ENCODE assay signal across 8 mouse cellular contexts in the genomic region with DNA sequence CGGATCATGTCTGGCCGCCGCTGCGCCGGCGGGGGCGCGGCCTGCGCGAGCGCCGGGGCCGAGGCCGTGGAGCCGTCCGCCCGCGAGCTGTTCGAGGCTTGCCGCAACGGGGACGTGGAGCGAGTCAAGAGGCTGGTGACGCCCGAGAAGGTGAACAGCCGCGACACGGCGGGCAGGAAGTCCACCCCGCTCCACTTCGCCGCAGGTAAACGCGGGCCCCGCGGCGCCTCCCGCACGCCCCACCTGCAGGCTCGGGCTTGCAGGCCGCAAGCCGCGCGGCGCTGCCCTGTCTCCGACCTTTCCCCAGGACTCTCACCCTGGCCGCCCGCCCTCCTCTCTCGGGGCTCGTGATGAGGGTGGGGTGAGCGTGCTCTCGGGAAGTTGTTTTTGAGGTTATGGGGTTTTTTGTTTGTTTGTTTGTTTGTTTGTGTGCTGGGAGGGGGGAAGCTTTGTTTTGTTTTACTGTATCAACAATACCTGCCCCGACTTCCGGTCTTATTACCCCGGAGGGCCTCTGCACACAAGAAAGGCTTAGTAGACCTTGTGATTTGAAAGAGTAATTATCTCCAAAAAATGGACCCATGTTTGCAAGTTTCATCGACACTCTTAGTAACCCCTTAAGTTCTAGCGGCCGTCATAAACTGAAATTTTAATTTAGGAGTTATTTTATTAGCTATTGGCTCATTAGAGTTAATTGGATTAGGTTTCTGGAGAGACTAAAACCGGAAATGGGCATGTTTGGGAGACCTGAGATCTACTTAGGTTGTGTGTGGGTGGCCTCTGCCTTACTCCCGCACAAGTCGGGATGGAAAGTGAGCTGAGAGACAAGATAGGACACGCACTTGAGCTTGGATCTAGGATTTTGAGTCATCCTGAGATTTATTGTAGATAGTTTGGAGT. TPM values are rescaled to one million over a fixed set of nuclear protein-coding genes. Genes with fewer than 3 reads are reported as not detected.
A peak's percentile ranks its signal among the peaks of the same experiment; 100 is the strongest.
DNase-seq lines count a peak whose midpoint lies in the region; ATAC-seq and TF ChIP-seq lines count a peak whose summit lies in the region.

No protein-coding gene starts in this region.

- peak overlapping the region; percentile 97 for H3K9ac ChIP-seq in forebrain, embryonic 14.5 days (ENCODE audit: low read length)
- peak overlapping the region; percentile 96 for H3K9ac ChIP-seq in liver, embryonic 14.5 days (replicated peaks)
- peak overlapping the region; percentile 98 for H3K9ac ChIP-seq in neural tube, embryonic 11.5 days (ENCODE audit: low read length)

- H3K36me3 ChIP-seq in forebrain, embryonic 14.5 days (ENCODE audit: control insufficient read depth, insufficient read depth, low read length) = peaks cover 12% of the 10 kb centered on the region
- H3K36me3 ChIP-seq in liver, embryonic 14.5 days (replicated peaks; ENCODE audit: control insufficient read depth, insufficient read depth, low read depth) = no peaks in the 10 kb centered on the region
- H3K36me3 ChIP-seq in neural tube, embryonic 11.5 days (ENCODE audit: control insufficient read depth, insufficient read depth, low read length) = no peaks in the 10 kb centered on the region

- H3K4me2 ChIP-seq in forebrain, embryonic 14.5 days (ENCODE audit: low read length) = peak overlapping the region; percentile 83
- peak overlapping the region; percentile 98 for H3K4me2 ChIP-seq in liver, embryonic 14.5 days (ENCODE audit: low read depth)
- H3K4me2 ChIP-seq in neural tube, embryonic 11.5 days (ENCODE audit: low read depth) = peak overlapping the region; percentile 77

- peak overlapping the region; percentile 96 for H3K27ac ChIP-seq in forebrain, embryonic 14.5 days (ENCODE audit: low read depth, low read length)
- H3K27ac ChIP-seq in liver, embryonic 14.5 days = peak overlapping the region; percentile 85
- peak overlapping the region; percentile 97 for H3K27ac ChIP-seq in neural tube, embryonic 11.5 days (ENCODE audit: low read depth, low read length)

- H3K4me1 ChIP-seq in forebrain, embryonic 14.5 days (ENCODE audit: control insufficient read depth, insufficient read depth, low read length) = peaks cover 16% of the 10 kb centered on the region
- H3K4me1 ChIP-seq in liver, embryonic 14.5 days (replicated peaks; ENCODE audit: control insufficient read depth in 2 of 2, insufficient read depth in 2 of 2, low read length in 1 of 2) = peaks cover 6 to 16% of the 10 kb centered on the region in 2 experiments; a peak in 3 of 4 replicates
- peaks cover 10% of the 10 kb centered on the region for H3K4me1 ChIP-seq in neural tube, embryonic 11.5 days (ENCODE audit: control insufficient read depth, insufficient read depth, low read length)

- under 1% methylated on average over 44 of the region's 62 CpGs for WGBS in forebrain, embryonic 14.5 days
- under 1% methylated on average over 61 of the region's 62 CpGs for WGBS in liver, embryonic 14.5 days (ENCODE audit: insufficient replicate concordance)
- WGBS in neural tube, embryonic 11.5 days = under 1% methylated on average over 62 of the region's 62 CpGs

- no peak for TF ChIP-seq CTCF in liver, embryonic 14.5 days (IDR thresholded peaks at IDR 0.05; ENCODE audit: low read depth)

- H3K4me3 ChIP-seq in forebrain, embryonic 14.5 days (ENCODE audit: low read depth, low read length) = peak overlapping the region; percentile 99
- H3K4me3 ChIP-seq in liver, embryonic 14.5 days (ENCODE audit: insufficient read depth in 1 of 2, low read depth in 2 of 2, low read length in 2 of 2) = peak overlapping the region; percentile 90 to 91
- peak overlapping the region; percentile 97 for H3K4me3 ChIP-seq in neural tube, embryonic 11.5 days (ENCODE audit: low read depth, low read length)

- DNase-seq in frontal cortex, postnatal 14 days (ENCODE audit: low spot score in 2 of 2) = no peak
- DNase-seq in adrenal gland, postnatal 36 days = peak; percentile 40 to 66
- DNase-seq in forebrain, embryonic 14.5 days (ENCODE audit: low spot score) = peak; percentile 48
- DNase-seq in hindlimb bud, embryonic 11.5 days (ENCODE audit: extremely low spot score, low read depth, low spot score) = peak; percentile 44
- DNase-seq in liver, embryonic 14.5 days (ENCODE audit: low read depth in 3 of 3, low spot score in 3 of 3) = peak; percentile 23 to 38 (median 28)
- DNase-seq in neural tube, embryonic 11.5 days (ENCODE audit: low spot score) = peak; percentile 54
- DNase-seq in thymus, postnatal 10 days (ENCODE audit: low spot score in 2 of 2) = peak; percentile 51 to 58

- no peak for TF ChIP-seq EP300 in liver, embryonic 14.5 days (IDR thresholded peaks at IDR 0.05; ENCODE audit: low read depth)

- no peaks in the 10 kb centered on the region for H3K9me3 ChIP-seq in forebrain, embryonic 14.5 days (replicated peaks; ENCODE audit: control insufficient read depth, low read length)
- H3K9me3 ChIP-seq in liver, embryonic 14.5 days (ENCODE audit: control insufficient read depth, low read length) = no peaks in the 10 kb centered on the region
- no peaks in the 10 kb centered on the region for H3K9me3 ChIP-seq in neural tube, embryonic 11.5 days (ENCODE audit: control insufficient read depth, low read length)

- no peaks in the 10 kb centered on the region for H3K27me3 ChIP-seq in forebrain, embryonic 14.5 days (replicated peaks; ENCODE audit: control insufficient read depth, insufficient read depth, low read length)
- no peaks in the 10 kb centered on the region for H3K27me3 ChIP-seq in liver, embryonic 14.5 days (ENCODE audit: control insufficient read depth, insufficient read depth, low read length)
- H3K27me3 ChIP-seq in neural tube, embryonic 11.5 days (ENCODE audit: control insufficient read depth, insufficient read depth, low read length) = no peaks in the 10 kb centered on the region

- ATAC-seq in frontal cortex, adult (ENCODE audit: low TSS enrichment) = peak; percentile 46
- ATAC-seq in forebrain, embryonic 14.5 days = peak; percentile 44
- ATAC-seq in liver, embryonic 14.5 days (ENCODE audit: insufficient read depth) = peak; percentile 70
- ATAC-seq in neural tube, embryonic 11.5 days (ENCODE audit: insufficient read depth, low FRiP score, low TSS enrichment) = peak; percentile 56

RNA-seq across cellular contexts. Expression of a gene that starts 0.8 kb away (rescaled TPM):
- total RNA-seq in adrenal gland, postnatal 36 days (2021) = 100 to 1,000 TPM; 109 to 123 TPM
- polyA plus RNA-seq in forebrain, embryonic 14.5 days (2014; fragmentation: Nextera tagmentation; extraction: Ambion mirVana) = 50.0 and 50.7 TPM in 2 replicates
- polyA plus RNA-seq in liver, embryonic 14.5 days (2012; rRNA removed) = 13.5 and 19.4 TPM in 2 replicates
- 19.0 and 21.0 TPM in 2 replicates for polyA plus RNA-seq in liver, embryonic 14.5 days (2014; fragmentation: Nextera tagmentation; extraction: Ambion mirVana)
- 92.6 and 97.0 TPM in 2 replicates for polyA plus RNA-seq in neural tube, embryonic 11.5 days (2014; fragmentation: Nextera tagmentation; extraction: Ambion mirVana)

Comparison
In these comparisons a context has a peak if more than half of its experiments do, and no peak if none do; other contexts are left out.
1. DNase-seq: peak in adrenal gland, postnatal 36 days (2 of 2), forebrain, embryonic 14.5 days (single experiment), hindlimb bud, embryonic 11.5 days (single experiment), liver, embryonic 14.5 days (3 of 3), neural tube, embryonic 11.5 days (single experiment) and thymus, postnatal 10 days (2 of 2); none in frontal cortex, postnatal 14 days (0 of 2).
2. Peak in every context shown above with its lines, with median percentiles within 50 percentile points of each other: ATAC-seq, H3K27ac ChIP-seq, H3K4me2 ChIP-seq, H3K4me3 ChIP-seq and H3K9ac ChIP-seq.